Mouse (Mus musculus) left cerebral cortex, postnatal 4 days (tissue): ENCODE results near the gene Patj. TPM values are rescaled to one million over a fixed set of nuclear protein-coding genes. Genes with fewer than 3 reads are reported as not detected.

Source experiments
- DNase-seq: peaks from one replicate; pipeline ENCODE4 v3.0.0-alpha.2; 2022
- intact Hi-C: fragments of 180-260 bp; cut with DNase I; formaldehyde crosslinking; loops from one replicate; pipeline ENCODE4 v1.15.1; 2025
- total RNA-seq, 2 experiments: library from RNA; stranded (reverse); gene quantifications; 2 replicates each; pipeline ENCODE4 v1.2.3; 2021

Gene Patj
- total RNA-seq, 2 experiments from 2014 or later = 8.0 to 9.3 TPM

GRCm38 (mm10) chr4:98444437-98445139 lies 49.0 kb downstream of the Patj start:
- intact Hi-C loops = loop anchor here (10.0 kb wide), 1 partner anchor 690 kb away; no protein-coding TSS in a partner anchor
- peak; percentile 75 for DNase-seq

GRCm38 (mm10) chr4:98449564-98450263 lies 54.1 kb downstream of the Patj start:
- intact Hi-C loops = loop anchor here (10.0 kb wide), 2 partner anchors 695 to 1755 kb away; no protein-coding TSS in a partner anchor
- no peak for DNase-seq

- intact Hi-C loops = loop anchor here (10.0 kb wide), 1 partner anchor 1756 kb away; no protein-coding TSS in a partner anchor
- no peak for DNase-seq
Observed at GRCm38 (mm10) chr4:98450308-98450707, 54.7 kb downstream of the Patj start.

- intact Hi-C loops = loop anchor here (10.0 kb wide), 1 partner anchor 1756 kb away; no protein-coding TSS in a partner anchor
- no peak for DNase-seq
Observed at GRCm38 (mm10) chr4:98450829-98451228, 55.2 kb downstream of the Patj start.

- intact Hi-C loops = loop anchor here (10.0 kb wide), 1 partner anchor 1756 kb away; no protein-coding TSS in a partner anchor
- DNase-seq = no peak
Observed at GRCm38 (mm10) chr4:98451259-98451658, 55.7 kb downstream of the Patj start.

GRCm38 (mm10) chr4:98452725-98453124 lies 57.1 kb downstream of the Patj start:
- intact Hi-C loops = loop anchor here (10.0 kb wide), 1 partner anchor 1758 kb away; no protein-coding TSS in a partner anchor
- DNase-seq = no peak

- DNase-seq = no peak
- intact Hi-C loops = loop anchor here (10.0 kb wide), 1 partner anchor 1758 kb away; no protein-coding TSS in a partner anchor
Observed at GRCm38 (mm10) chr4:98453231-98453630, 57.6 kb downstream of the Patj start.

- intact Hi-C loops = loop anchor here (10.0 kb wide), 1 partner anchor 1761 kb away; no protein-coding TSS in a partner anchor
- DNase-seq = no peak
Observed at GRCm38 (mm10) chr4:98455352-98455751, 59.8 kb downstream of the Patj start.

- no peak for DNase-seq
- intact Hi-C loops = loop anchor here (10.0 kb wide), 1 partner anchor 1761 kb away; no protein-coding TSS in a partner anchor
Observed at GRCm38 (mm10) chr4:98455910-98456309, 60.3 kb downstream of the Patj start.

GRCm38 (mm10) chr4:98461804-98462341 lies 66.3 kb downstream of the Patj start:
- intact Hi-C loops = no loop called here
- DNase-seq = no peak

- intact Hi-C loops = no loop called here
- DNase-seq = no peak
Observed at GRCm38 (mm10) chr4:98465476-98465875, 69.9 kb downstream of the Patj start.

GRCm38 (mm10) chr4:98465886-98466285 lies 70.3 kb downstream of the Patj start:
- intact Hi-C loops = no loop called here
- DNase-seq = no peak

- intact Hi-C loops = no loop called here
- DNase-seq = no peak
Observed at GRCm38 (mm10) chr4:98471376-98471775, 75.8 kb downstream of the Patj start.

GRCm38 (mm10) chr4:98473491-98473890 lies 77.9 kb downstream of the Patj start:
- peak; percentile 56 for DNase-seq
- intact Hi-C loops = no loop called here

- DNase-seq = no peak
- intact Hi-C loops = no loop called here
Observed at GRCm38 (mm10) chr4:98478005-98478404, 82.4 kb downstream of the Patj start.

GRCm38 (mm10) chr4:98486475-98486874 lies 90.9 kb downstream of the Patj start:
- intact Hi-C loops = no loop called here
- no peak for DNase-seq

GRCm38 (mm10) chr4:98486901-98487300 lies 91.3 kb downstream of the Patj start:
- intact Hi-C loops = no loop called here
- DNase-seq = no peak

- intact Hi-C loops = no loop called here
- no peak for DNase-seq
Observed at GRCm38 (mm10) chr4:98489386-98489785, 93.8 kb downstream of the Patj start.

GRCm38 (mm10) chr4:98498341-98498740 lies 102.8 kb downstream of the Patj start:
- DNase-seq = no peak
- intact Hi-C loops = no loop called here

GRCm38 (mm10) chr4:98500182-98500581 lies 104.6 kb downstream of the Patj start:
- intact Hi-C loops = no loop called here
- DNase-seq = no peak

GRCm38 (mm10) chr4:98500875-98501274 lies 105.3 kb downstream of the Patj start:
- no peak for DNase-seq
- intact Hi-C loops = no loop called here
